Mouse (Mus musculus) thymus, adult 2 months (tissue): ENCODE results near the gene Pdxk.

ENCODE experiments used
- CTCF ChIP-seq: fragments of 200-500 bp; IDR thresholded peaks from 2 replicates; pipeline ENCODE4 v1.5.1; 2012; ENCODE audit warnings: mild to moderate bottlenecking, control low read depth, low read length, moderate library complexity, borderline replicate concordance; ENCODE audit not compliant: control insufficient read depth, poor library complexity, insufficient read depth; ENCODE audit errors: extremely low read depth
- POLR2A ChIP-seq: fragments of 200-500 bp; IDR thresholded peaks from 2 replicates; pipeline ENCODE4 v1.6.1; 2012; ENCODE audit warnings: mild to moderate bottlenecking, low read length, control low read depth, moderate library complexity; ENCODE audit not compliant: control insufficient read depth, poor library complexity, insufficient read depth; ENCODE audit errors: extremely low read depth

GRCm38 (mm10) chr10:78439990-78440389, 24.8 kb downstream of the Pdxk start:
- no peak for TF ChIP-seq CTCF
- TF ChIP-seq POLR2A = no peak
